Comparison of ENCODE assay signal across 7 mouse cellular contexts in the genomic region with DNA sequence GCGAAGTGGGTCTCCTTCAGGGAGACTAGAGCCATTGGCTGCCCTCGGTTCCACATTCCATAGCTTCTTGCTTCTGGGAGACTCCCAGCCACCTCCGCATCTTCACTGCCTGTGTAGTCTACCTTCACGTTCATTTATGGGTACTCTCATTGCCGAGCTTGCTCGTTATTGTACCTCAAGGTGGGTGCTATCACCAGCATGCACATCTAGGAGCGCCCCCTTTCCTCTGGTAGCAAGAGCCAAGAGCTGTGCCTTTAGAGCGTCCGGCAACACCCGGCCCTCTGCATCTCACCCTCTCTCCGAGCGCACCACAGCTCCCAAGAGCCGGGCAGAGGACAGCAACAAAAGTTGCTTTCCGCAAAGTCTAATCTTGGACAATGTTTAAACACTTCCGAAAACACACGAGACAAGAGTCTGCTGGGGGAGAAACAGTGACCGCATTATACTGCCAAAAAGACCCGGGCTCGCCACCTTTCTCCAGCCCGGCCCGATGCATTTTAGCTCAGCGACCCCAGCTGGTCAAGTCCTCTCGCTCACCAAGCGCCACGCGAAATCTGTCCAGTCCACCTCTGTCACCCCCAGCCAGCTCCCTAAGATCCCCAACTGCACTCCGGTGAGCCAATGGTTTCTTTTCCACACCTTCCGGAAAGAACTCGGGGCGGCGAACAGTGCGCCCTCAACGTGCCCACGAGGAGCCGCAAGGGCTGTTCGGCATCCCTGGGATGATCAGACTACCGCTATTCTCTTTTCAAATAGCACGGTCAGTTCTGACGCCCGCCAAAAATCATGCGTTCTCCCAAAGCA. TPM values are rescaled to one million over a fixed set of nuclear protein-coding genes. Genes with fewer than 3 reads are reported as not detected.
A peak's percentile ranks its signal among the peaks of the same experiment; 100 is the strongest.
DNase-seq lines count a peak whose midpoint lies in the region; ATAC-seq lines count a peak whose summit lies in the region.

No protein-coding gene starts in this region.

- H3K27me3 ChIP-seq in liver, embryonic 12.5 days (replicated peaks): peaks cover 67% of the 10 kb centered on the region
- no peaks in the 10 kb centered on the region for H3K27me3 ChIP-seq in neural tube, embryonic 12.5 days (replicated peaks)

- no peak overlapping the region for H3K27ac ChIP-seq in liver, embryonic 12.5 days
- peak overlapping the region; percentile 76 for H3K27ac ChIP-seq in neural tube, embryonic 12.5 days

- H3K4me3 ChIP-seq in liver, embryonic 12.5 days: peak overlapping the region; percentile 42
- peak overlapping the region; percentile 69 for H3K4me3 ChIP-seq in neural tube, embryonic 12.5 days

- no peaks in the 10 kb centered on the region for H3K4me1 ChIP-seq in liver, embryonic 12.5 days
- peaks cover 18% of the 10 kb centered on the region for H3K4me1 ChIP-seq in neural tube, embryonic 12.5 days

- peak; percentile 48 for DNase-seq in adrenal gland, postnatal 10 days
- DNase-seq in cerebellum, postnatal 14 days: peak; percentile 50 to 67
- peak; percentile 56 to 76 for DNase-seq in frontal cortex, postnatal 36 days (ENCODE audit: low spot score in 2 of 2)
- DNase-seq in kidney, postnatal 4 days: peak; percentile 65 to 74
- peak; percentile 43 for DNase-seq in yolk sac, embryonic 10.5 days (ENCODE audit: low spot score)

- H3K9me3 ChIP-seq in liver, embryonic 12.5 days (replicated peaks): no peaks in the 10 kb centered on the region
- H3K9me3 ChIP-seq in neural tube, embryonic 12.5 days: no peaks in the 10 kb centered on the region

- peak overlapping the region; percentile 65 for H3K4me2 ChIP-seq in liver, embryonic 12.5 days
- H3K4me2 ChIP-seq in neural tube, embryonic 12.5 days (replicated peaks): peak overlapping the region; percentile 80

- 0 out of 2 replicates have a peak, but pooled peaks have one; percentile 47 for ATAC-seq in liver, embryonic 12.5 days
- peak; percentile 65 for ATAC-seq in neural tube, embryonic 12.5 days (ENCODE audit: low FRiP score, low read depth)

- H3K36me3 ChIP-seq in liver, embryonic 12.5 days: no peaks in the 10 kb centered on the region
- H3K36me3 ChIP-seq in neural tube, embryonic 12.5 days: no peaks in the 10 kb centered on the region

- 2% methylated on average over 41 of the region's 41 CpGs for WGBS in liver, embryonic 12.5 days (ENCODE audit: insufficient replicate concordance)
- WGBS in neural tube, embryonic 12.5 days: under 1% methylated on average over 41 of the region's 41 CpGs

- no peak overlapping the region for H3K9ac ChIP-seq in liver, embryonic 12.5 days
- H3K9ac ChIP-seq in neural tube, embryonic 12.5 days: peak overlapping the region; percentile 67

RNA-seq across cellular contexts. Expression of gene Fat3, which starts 0.5 kb away (rescaled TPM):
- total RNA-seq in adrenal gland, postnatal 10 days (2021): 1 to 10 TPM; 2.6 TPM
- 0.18 and 0.32 TPM in 2 replicates for polyA plus RNA-seq in liver, embryonic 12.5 days (2016; fragmentation: Nextera tagmentation; extraction: Ambion mirVana)
- 12.2 and 13.1 TPM in 2 replicates for polyA plus RNA-seq in neural tube, embryonic 12.5 days (2016; fragmentation: Nextera tagmentation; extraction: Ambion mirVana)

Comparison
In these comparisons a context has a peak if more than half of its experiments do, and no peak if none do; other contexts are left out.
1. RNA of gene Fat3, which starts 0.5 kb away (polyA plus RNA-seq): 12.2 to 13.1 TPM in neural tube, embryonic 12.5 days; 0.18 to 0.32 TPM in liver, embryonic 12.5 days; every median in the first group is over 10 times any median in the second.
2. Peak in every context shown above with its lines, with median percentiles within 50 percentile points of each other: DNase-seq.